Comparison of ENCODE assay signal across 22 mouse cellular contexts in genomic region chr12:57709966-57710365, GRCm38 (mm10).
DNase-seq lines count a peak whose midpoint lies in the region; TF ChIP-seq lines count a peak whose summit lies in the region.
"Had no signal": no experiment of that assay in that cellular context is flagged by ENCODE, and none has a peak within 500 bp of the region (broad histone marks: within the 10 kb centered on the region; RNA-seq: fewer than 3 reads in every experiment).

No protein-coding gene starts in this region.

- no peaks in the 10 kb centered on the region for H3K27me3 ChIP-seq in CH12.LX (replicated peaks)
- no peaks in the 10 kb centered on the region for H3K27me3 ChIP-seq in limb, embryonic 10.5 days (ENCODE audit: low read depth, poor library complexity, severe bottlenecking)

- WGBS in limb, embryonic 10.5 days = 98% methylated on average over 1 of the region's 1 CpGs

- in situ Hi-C loops in CH12.LX (cut with MboI; ENCODE audit: low pct_ligation_motif_present, low pct_unique_long_range_greater_than_20kb, low sequenced_read_pairs) = no loop called here

- no peak for TF ChIP-seq RAD21 in CH12.LX (IDR thresholded peaks at IDR 0.05; ENCODE audit: low read depth, low read length)

- no peak for TF ChIP-seq POLR2A in CH12.LX (IDR thresholded peaks at IDR 0.05; ENCODE audit: low read depth, low read length)

- no peaks in the 10 kb centered on the region for H3K36me3 ChIP-seq in CH12.LX (replicated peaks in 1 of 2; ENCODE audit: control insufficient read depth in 1 of 2, insufficient read depth in 1 of 2, low read length in 1 of 2)
- no peaks in the 10 kb centered on the region for H3K36me3 ChIP-seq in limb, embryonic 10.5 days
- H3K36me3 ChIP-seq: G1E had no signal

- dilution Hi-C loops in CH12.LX (cut with MboI; ENCODE audit: extremely low pct_ligation_motif_present, extremely low pct_unique_long_range_greater_than_20kb, low sequenced_read_pairs) = no loop called here

- TF ChIP-seq CTCF in CH12.LX (conservative IDR thresholded peaks at IDR 0.05 in 1 of 2, IDR thresholded peaks at IDR 0.05 in 1 of 2; ENCODE audit: low read depth in 2 of 2, low read length in 2 of 2) = no peak

- peaks cover 0 to 13% of the 10 kb centered on the region in 2 experiments; a peak in 2 of 4 replicates for H3K4me1 ChIP-seq in CH12.LX (ENCODE audit: control insufficient read depth in 1 of 2, insufficient read depth in 2 of 2)
- no peaks in the 10 kb centered on the region for H3K4me1 ChIP-seq in limb, embryonic 10.5 days

- TF ChIP-seq EP300 in CH12.LX (IDR thresholded peaks at IDR 0.05; ENCODE audit: low read length) = no peak

- no peak overlapping the region for H3K27ac ChIP-seq in CH12.LX (ENCODE audit: insufficient read depth, low read depth)
- H3K27ac ChIP-seq in limb, embryonic 10.5 days = no peak overlapping the region

- no peaks in the 10 kb centered on the region for H3K9me3 ChIP-seq in CH12.LX (replicated peaks; ENCODE audit: low read length)
- no peaks in the 10 kb centered on the region for H3K9me3 ChIP-seq in limb, embryonic 10.5 days (replicated peaks)
- H3K9me3 ChIP-seq: G1E had no signal

- H3K9ac ChIP-seq in CH12.LX (ENCODE audit: insufficient read depth, low read depth) = no peak overlapping the region

- H3K4me2 ChIP-seq in CH12.LX (ENCODE audit: insufficient read depth, low read depth, poor library complexity, severe bottlenecking) = no peak overlapping the region

- no peak overlapping the region for H3K4me3 ChIP-seq in CH12.LX (replicated peaks in 1 of 3; ENCODE audit: low read depth in 2 of 3, low read length in 2 of 3, poor library complexity in 1 of 3)
- no peak overlapping the region for H3K4me3 ChIP-seq in limb, embryonic 10.5 days

- DNase-seq in 3T3-L1 (ENCODE audit: low read depth, low spot score) = peak; percentile 9
- DNase-seq in 416B (ENCODE audit: low read depth) = peak; percentile 47
- peak; percentile 61 for DNase-seq in CH12.LX (ENCODE audit: extremely low read depth)
- peak; percentile 7 for DNase-seq in brain, adult 2 months (ENCODE audit: low read depth, low spot score)
- DNase-seq in cerebellum, adult 9-10 months = no peak
- DNase-seq in neural tube, embryonic 10.5 days (ENCODE audit: extremely low spot score, low spot score) = no peak
- DNase-seq in limb, embryonic 10.5 days (ENCODE audit: low spot score) = no peak
- no peak for DNase-seq in retina, postnatal 1 day
- DNase-seq: adrenal gland, adult 2 months; adrenal gland, adult 8-10 months; adrenal gland, postnatal 10 days; adrenal gland, postnatal 14 days; adrenal gland, postnatal 25 days; adrenal gland, postnatal 36 days; B cell, adult 2 months; cerebellum, adult 11 months; cerebellum, adult 11-12 months; cerebellum, adult 18-20 months; cerebellum, adult 2 months; cerebellum, adult 8-10 months; cerebellum, adult 9-11 months had no signal

- H3K79me2 ChIP-seq in CH12.LX (replicated peaks; ENCODE audit: control insufficient read depth, extremely low read depth, insufficient read depth, poor library complexity, severe bottlenecking) = no peaks in the 10 kb centered on the region

TF ChIP-seq in CH12.LX, 34 proteins besides CTCF, POLR2A, EP300 and RAD21:
- TF ChIP-seq PAX5 (IDR thresholded peaks at IDR 0.05; ENCODE audit: low read length) (no peak), JUND (conservative IDR thresholded peaks at IDR 0.05; ENCODE audit: low read depth, low read length) (peak; percentile 57), MXI1 (IDR thresholded peaks at IDR 0.05; ENCODE audit: low read depth, low read length) (no peak), ETS1 (conservative IDR thresholded peaks at IDR 0.05; ENCODE audit: low read depth, low read length) (no peak), TCF12 (IDR thresholded peaks at IDR 0.05; ENCODE audit: low read depth, low read length) (no peak), ZKSCAN1 (IDR thresholded peaks at IDR 0.05; ENCODE audit: borderline replicate concordance, low read depth, low read length) (no peak)

Comparison
In these comparisons a context has a peak if more than half of its experiments do, and no peak if none do; other contexts are left out.
1. DNase-seq: peak in 3T3-L1 (single experiment), 416B (single experiment), CH12.LX (single experiment) and brain, adult 2 months (single experiment); none in cerebellum, adult 9-10 months (single experiment), neural tube, embryonic 10.5 days (single experiment), limb, embryonic 10.5 days (single experiment) and retina, postnatal 1 day (single experiment).